In the genomic region with DNA sequence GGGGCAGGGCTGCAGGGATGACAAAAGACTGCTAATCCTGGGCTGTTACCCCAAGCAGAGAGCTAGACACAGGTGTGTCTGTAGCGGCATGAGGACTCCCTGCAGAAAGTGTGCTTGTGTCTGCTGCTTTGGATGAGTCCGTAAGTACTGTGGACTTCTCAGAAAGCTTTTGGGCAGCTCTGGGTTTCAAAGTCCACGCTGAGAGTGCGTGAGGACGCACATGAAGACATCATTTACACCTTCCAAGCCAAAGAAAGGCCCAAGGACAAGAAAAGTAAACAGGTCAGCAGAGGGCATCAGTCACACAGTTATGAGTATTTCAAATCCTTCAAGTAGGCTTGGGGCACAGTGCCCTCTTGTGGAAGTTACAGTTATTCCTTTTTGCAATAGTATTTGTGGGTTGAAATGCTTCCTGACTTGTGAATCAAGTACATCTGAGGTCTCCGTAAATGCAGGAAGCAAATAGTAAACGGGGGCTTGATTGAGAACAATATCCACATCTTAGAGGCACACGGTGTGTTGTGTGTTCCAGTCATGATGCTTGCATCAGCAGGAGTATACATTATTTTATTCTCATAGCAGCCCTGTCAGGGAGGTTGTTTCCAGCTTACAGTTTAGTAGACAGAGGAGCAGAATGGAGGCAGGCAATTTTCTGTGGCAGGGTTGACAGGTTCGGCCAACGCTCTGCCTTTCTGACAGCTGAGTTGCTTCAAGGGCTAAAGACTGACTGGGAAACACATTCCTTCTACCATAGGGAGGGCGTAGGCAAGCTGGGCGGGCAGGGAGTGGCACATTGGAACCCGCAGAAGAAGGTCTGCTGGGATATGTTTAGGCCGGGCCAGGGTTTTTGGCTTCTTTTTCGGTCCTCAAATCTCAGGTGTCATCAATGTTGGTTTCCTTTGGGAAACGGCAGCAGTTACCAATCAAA, we compare ENCODE assay signal across 8 mouse cellular contexts. TPM values are rescaled to one million over a fixed set of nuclear protein-coding genes. Genes with fewer than 3 reads are reported as not detected.
DNase-seq lines count a peak whose midpoint lies in the region; ATAC-seq lines count a peak whose summit lies in the region.

No protein-coding gene starts in this region.

- peak; percentile 89 for ATAC-seq in frontal cortex, adult (ENCODE audit: low TSS enrichment)
- ATAC-seq in hindbrain, embryonic 12.5 days (ENCODE audit: low FRiP score): peak; percentile 77

- peaks cover 2% of the 10 kb centered on the region; the same call in 1 of the 2 replicates for H3K4me1 ChIP-seq in hindbrain, embryonic 12.5 days

- 43% methylated on average over 16 of the region's 16 CpGs for WGBS in hindbrain, embryonic 12.5 days

- H3K4me2 ChIP-seq in hindbrain, embryonic 12.5 days (replicated peaks): no peak overlapping the region

- peak; percentile 96 for DNase-seq in NIH3T3 (ENCODE audit: low read depth)
- DNase-seq in cerebellum, adult 9-10 months: peak; percentile 86
- peak; percentile 80 to 83 for DNase-seq in layer of hippocampus, postnatal 10 days (ENCODE audit: low spot score in 2 of 2)
- DNase-seq in lung, postnatal 14 days: peak; percentile 86
- DNase-seq in retina, embryonic 14.5 days (ENCODE audit: low spot score): peak; percentile 91
- peak; percentile 66 to 74 for DNase-seq in thymus, postnatal 36 days

- H3K27ac ChIP-seq in hindbrain, embryonic 12.5 days: no peak overlapping the region

- H3K9me3 ChIP-seq in hindbrain, embryonic 12.5 days (replicated peaks): no peaks in the 10 kb centered on the region

- H3K9ac ChIP-seq in hindbrain, embryonic 12.5 days: no peak overlapping the region

- H3K36me3 ChIP-seq in hindbrain, embryonic 12.5 days: no peaks in the 10 kb centered on the region

- H3K27me3 ChIP-seq in hindbrain, embryonic 12.5 days: no peaks in the 10 kb centered on the region

- H3K4me3 ChIP-seq in hindbrain, embryonic 12.5 days: no peak overlapping the region

RNA-seq across cellular contexts. Expression of gene 4930558K02Rik, which starts 2.9 kb away (rescaled TPM):
- not detected in 2 replicates for polyA plus RNA-seq in hindbrain, embryonic 12.5 days (2016; fragmentation: Nextera tagmentation; extraction: Ambion mirVana)
- total RNA-seq in layer of hippocampus, postnatal 10 days (2021): under 1 TPM in 1 of 2 experiments, not detected in 1; 0.37 TPM

RNA-seq across cellular contexts. Expression of gene Pigc, which starts 7.5 kb away (rescaled TPM):
- 35.4 and 36.6 TPM in 2 replicates for polyA plus RNA-seq in hindbrain, embryonic 12.5 days (2016; fragmentation: Nextera tagmentation; extraction: Ambion mirVana)
- total RNA-seq in layer of hippocampus, postnatal 10 days (2021): 10 to 100 TPM; 15.4 to 18.0 TPM
